14 mouse cellular contexts compared by ENCODE assay signal in the genomic region with DNA sequence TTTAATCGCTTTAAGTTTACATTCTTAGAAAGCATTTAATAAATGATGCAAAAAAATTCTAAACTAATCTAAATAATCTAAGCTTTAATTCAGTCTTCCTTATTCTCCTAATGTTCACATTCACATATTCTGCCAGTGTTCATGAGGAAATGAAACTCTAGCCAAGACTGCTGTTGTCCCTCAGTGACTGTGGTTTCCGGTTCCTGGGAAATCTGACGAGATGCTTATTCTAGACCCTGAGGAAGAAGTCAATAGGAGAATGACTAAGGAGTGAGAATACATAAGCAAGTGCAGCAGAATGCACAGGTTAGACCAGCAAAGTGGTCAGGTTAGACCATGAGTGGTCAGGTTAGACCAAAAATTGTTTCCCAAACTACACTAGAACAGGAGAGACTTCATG. TPM values are rescaled to one million over a fixed set of nuclear protein-coding genes. Genes with fewer than 3 reads are reported as not detected.
DNase-seq lines count a peak whose midpoint lies in the region; ATAC-seq and TF ChIP-seq lines count a peak whose summit lies in the region.
"Had no signal": no experiment of that assay in that cellular context is flagged by ENCODE, and none has a peak within 500 bp of the region (broad histone marks: within the 10 kb centered on the region; RNA-seq: fewer than 3 reads in every experiment).

No protein-coding gene starts in this region.

- peak; percentile 21 for DNase-seq in layer of hippocampus, adult 9-11 months
- no peak for DNase-seq in layer of hippocampus, postnatal 25 days (ENCODE audit: extremely low spot score in 1 of 2, low spot score in 1 of 2)
- DNase-seq in midbrain, embryonic 11.5 days (ENCODE audit: low spot score, missing footprints) = peak; percentile 67
- no peak for DNase-seq in midbrain, embryonic 14.5 days
- DNase-seq in hindbrain, embryonic 14.5 days (ENCODE audit: low spot score) = no peak
- DNase-seq in midbrain, postnatal 0 days (ENCODE audit: low spot score) = no peak
- DNase-seq: adrenal gland, postnatal 25 days; cerebellum, adult 9-10 months; spleen, adult 18-20 months; thymus, postnatal 25 days had no signal

- no peaks in the 10 kb centered on the region for H3K9me3 ChIP-seq in midbrain, embryonic 11.5 days (ENCODE audit: control insufficient read depth, low read length)
- no peaks in the 10 kb centered on the region for H3K9me3 ChIP-seq in midbrain, embryonic 14.5 days (ENCODE audit: control insufficient read depth, low read length)
- no peaks in the 10 kb centered on the region for H3K9me3 ChIP-seq in hindbrain, embryonic 14.5 days (ENCODE audit: control insufficient read depth, low read length)
- no peaks in the 10 kb centered on the region for H3K9me3 ChIP-seq in midbrain, postnatal 0 days (ENCODE audit: low read length)
- H3K9me3 ChIP-seq: embryonic facial prominence, embryonic 13.5 days; neural tube, embryonic 13.5 days had no signal

- H3K4me2 ChIP-seq in midbrain, embryonic 11.5 days = no peak overlapping the region
- no peak overlapping the region for H3K4me2 ChIP-seq in midbrain, embryonic 14.5 days (ENCODE audit: low read length)
- no peak overlapping the region for H3K4me2 ChIP-seq in hindbrain, embryonic 14.5 days (replicated peaks)
- H3K4me2 ChIP-seq in midbrain, postnatal 0 days (ENCODE audit: low read depth, low read length, poor library complexity, severe bottlenecking) = no peak overlapping the region
- H3K4me2 ChIP-seq: embryonic facial prominence, embryonic 13.5 days; neural tube, embryonic 13.5 days had no signal

- H3K27ac ChIP-seq in midbrain, embryonic 11.5 days (ENCODE audit: low read depth, low read length) = no peak overlapping the region
- H3K27ac ChIP-seq in midbrain, embryonic 14.5 days (replicated peaks; ENCODE audit: low read depth, low read length) = no peak overlapping the region
- peak overlapping the region; percentile 85 for H3K27ac ChIP-seq in macrophage
- no peak overlapping the region for H3K27ac ChIP-seq in hindbrain, embryonic 14.5 days
- no peak overlapping the region for H3K27ac ChIP-seq in midbrain, postnatal 0 days (ENCODE audit: low read depth, low read length)
- H3K27ac ChIP-seq: embryonic facial prominence, embryonic 13.5 days; neural tube, embryonic 13.5 days had no signal

- no peaks in the 10 kb centered on the region for H3K27me3 ChIP-seq in midbrain, embryonic 11.5 days (ENCODE audit: control insufficient read depth, insufficient read depth, low read length)
- no peaks in the 10 kb centered on the region for H3K27me3 ChIP-seq in midbrain, embryonic 14.5 days (ENCODE audit: control insufficient read depth, insufficient read depth, low read length)
- no peaks in the 10 kb centered on the region for H3K27me3 ChIP-seq in hindbrain, embryonic 14.5 days (ENCODE audit: control insufficient read depth, insufficient read depth, low read length)
- H3K27me3 ChIP-seq in midbrain, postnatal 0 days (ENCODE audit: insufficient read depth, low read length) = no peaks in the 10 kb centered on the region
- H3K27me3 ChIP-seq: embryonic facial prominence, embryonic 13.5 days; neural tube, embryonic 13.5 days had no signal

- TF ChIP-seq CTCF in midbrain, postnatal 0 days (IDR thresholded peaks at IDR 0.05) = no peak

- H3K4me3 ChIP-seq in midbrain, embryonic 11.5 days (ENCODE audit: low read depth, low read length) = no peak overlapping the region
- H3K4me3 ChIP-seq in midbrain, embryonic 14.5 days (replicated peaks; ENCODE audit: low read depth, low read length) = no peak overlapping the region
- no peak overlapping the region for H3K4me3 ChIP-seq in macrophage (ENCODE audit: inconsistent target)
- H3K4me3 ChIP-seq in hindbrain, embryonic 14.5 days (replicated peaks; ENCODE audit: low read length) = no peak overlapping the region
- no peak overlapping the region for H3K4me3 ChIP-seq in midbrain, postnatal 0 days (ENCODE audit: low read depth, low read length)
- H3K4me3 ChIP-seq: embryonic facial prominence, embryonic 13.5 days; neural tube, embryonic 13.5 days had no signal

- H3K9ac ChIP-seq in midbrain, embryonic 11.5 days (ENCODE audit: low read length) = no peak overlapping the region
- no peak overlapping the region for H3K9ac ChIP-seq in midbrain, embryonic 14.5 days (replicated peaks; ENCODE audit: low read length)
- no peak overlapping the region for H3K9ac ChIP-seq in hindbrain, embryonic 14.5 days
- no peak overlapping the region for H3K9ac ChIP-seq in midbrain, postnatal 0 days (replicated peaks; ENCODE audit: low read length, poor library complexity, severe bottlenecking)
- H3K9ac ChIP-seq: embryonic facial prominence, embryonic 13.5 days; neural tube, embryonic 13.5 days had no signal

- peaks cover 69% of the 10 kb centered on the region for H3K79me2 ChIP-seq in macrophage (ENCODE audit: inconsistent target)

- WGBS in midbrain, embryonic 11.5 days = 95% methylated on average over 3 of the region's 3 CpGs
- WGBS in midbrain, embryonic 14.5 days = 98% methylated on average over 3 of the region's 3 CpGs
- WGBS in macrophage (ENCODE audit: missing documents) = 20% methylated on average over 3 of the region's 3 CpGs
- WGBS in hindbrain, embryonic 14.5 days = 94% methylated on average over 3 of the region's 3 CpGs
- WGBS in midbrain, postnatal 0 days = 92% methylated on average over 3 of the region's 3 CpGs

- H3K36me3 ChIP-seq in midbrain, embryonic 11.5 days (ENCODE audit: control insufficient read depth, insufficient read depth, low read length) = no peaks in the 10 kb centered on the region
- no peaks in the 10 kb centered on the region for H3K36me3 ChIP-seq in midbrain, embryonic 14.5 days (ENCODE audit: control insufficient read depth, insufficient read depth, low read length)
- H3K36me3 ChIP-seq in macrophage (ENCODE audit: inconsistent target) = no peaks in the 10 kb centered on the region
- H3K36me3 ChIP-seq in hindbrain, embryonic 14.5 days (replicated peaks; ENCODE audit: control insufficient read depth, insufficient read depth) = no peaks in the 10 kb centered on the region
- no peaks in the 10 kb centered on the region for H3K36me3 ChIP-seq in midbrain, postnatal 0 days (ENCODE audit: insufficient read depth, low read length)
- H3K36me3 ChIP-seq: neural tube, embryonic 13.5 days had no signal

- no peak for ATAC-seq in midbrain, embryonic 11.5 days (ENCODE audit: low FRiP score)
- ATAC-seq in midbrain, embryonic 14.5 days (ENCODE audit: low FRiP score, low TSS enrichment) = no peak
- no peak for ATAC-seq in hindbrain, embryonic 14.5 days (ENCODE audit: low FRiP score)
- no peak for ATAC-seq in midbrain, postnatal 0 days (ENCODE audit: low FRiP score)
- ATAC-seq: forebrain, embryonic 16.5 days had no signal

- no peaks in the 10 kb centered on the region for H3K4me1 ChIP-seq in midbrain, embryonic 11.5 days (ENCODE audit: control insufficient read depth, insufficient read depth, low read length)
- no peaks in the 10 kb centered on the region for H3K4me1 ChIP-seq in midbrain, embryonic 14.5 days (ENCODE audit: control insufficient read depth, insufficient read depth, low read length)
- no peaks in the 10 kb centered on the region for H3K4me1 ChIP-seq in hindbrain, embryonic 14.5 days (replicated peaks; ENCODE audit: control insufficient read depth, insufficient read depth, low read length)
- H3K4me1 ChIP-seq in midbrain, postnatal 0 days (ENCODE audit: insufficient read depth, low read length) = no peaks in the 10 kb centered on the region

RNA-seq across cellular contexts. Expression of a gene that starts 53.3 kb away (rescaled TPM):
- total RNA-seq in layer of hippocampus, postnatal 25 days (2021) = 10 to 100 TPM; 37.5 to 46.2 TPM
- polyA plus RNA-seq in midbrain, embryonic 11.5 days (2014; fragmentation: Nextera tagmentation; extraction: Ambion mirVana) = 43.0 and 47.3 TPM in 2 replicates
- 25.7 and 29.0 TPM in 2 replicates for polyA plus RNA-seq in midbrain, embryonic 14.5 days (2014; fragmentation: Nextera tagmentation; extraction: Ambion mirVana)
- total RNA-seq in macrophage (2018; cell fraction: chromatin; rRNA removed) = 100 to 1,000 TPM in 25 of 26 experiments, 10 to 100 TPM in 1; 87.8 to 675 (median 157) TPM
- 10 to 100 TPM; 13.9 to 46.8 (median 17.8) TPM for total RNA-seq in macrophage (2018; cell fraction: cytosol; rRNA removed)
- total RNA-seq in macrophage (2018; cell fraction: nucleus; rRNA removed) = 100 to 1,000 TPM in 10 of 26 experiments, 10 to 100 TPM in 16; 46.5 to 295 (median 87.3) TPM
- 22.8 to 33.0 TPM (median 24.7 TPM) in 3 replicates for polyA plus RNA-seq in macrophage (2018)
- polyA plus RNA-seq in hindbrain, embryonic 14.5 days (2014; fragmentation: Nextera tagmentation; extraction: Ambion mirVana) = 23.2 and 25.0 TPM in 2 replicates
- total RNA-seq in midbrain, postnatal 0 days (2014; rRNA removed) = 23.9 and 24.3 TPM in 2 replicates
- polyA plus RNA-seq in midbrain, postnatal 0 days (2015; fragmentation: Nextera tagmentation; extraction: Ambion mirVana) = 20.3 and 25.1 TPM in 2 replicates

Comparison
In these comparisons a context has a peak if more than half of its experiments do, and no peak if none do; other contexts are left out.
1. DNase-seq: peak in layer of hippocampus, adult 9-11 months (single experiment) and midbrain, embryonic 11.5 days (single experiment); none in layer of hippocampus, postnatal 25 days (0 of 2), midbrain, embryonic 14.5 days (single experiment), hindbrain, embryonic 14.5 days (single experiment) and midbrain, postnatal 0 days (single experiment).